Mouse (Mus musculus): ENCODE results near the gene Spag6l. TPM values are rescaled to one million over a fixed set of nuclear protein-coding genes. Genes with fewer than 3 reads are reported as not detected.
"Not testable (repeated sequence)": the region's sequence is repeated elsewhere in the genome, so short reads cannot be mapped to it uniquely, and the experiment has no call there.

Gene Spag6l
- polyA plus RNA-seq, 1 experiment from 2014 or later = 22.1 TPM

GRCm38 (mm10) chr16:16856731-16857476, 27.6 kb upstream of the Spag6l start:
- WGBS = 77% methylated on average over 13 of the region's 13 CpGs
- no peak overlapping the region for H3K9ac ChIP-seq (ENCODE audit: low read depth, low read length)
- no peaks in the 10 kb centered on the region for H3K4me1 ChIP-seq (ENCODE audit: control insufficient read depth, insufficient read depth, low read depth, low read length)
- no peak overlapping the region for H3K4me2 ChIP-seq (ENCODE audit: low read length)
- H3K36me3 ChIP-seq (ENCODE audit: control insufficient read depth, insufficient read depth, low read length) = no peaks in the 10 kb centered on the region
- no peak overlapping the region for H3K4me3 ChIP-seq (ENCODE audit: low read length)
- no peaks in the 10 kb centered on the region for H3K27me3 ChIP-seq (replicated peaks; ENCODE audit: control insufficient read depth, insufficient read depth, low read length)
- no peaks in the 10 kb centered on the region for H3K9me3 ChIP-seq (ENCODE audit: control insufficient read depth, low read length)
- ATAC-seq = no peak
- H3K27ac ChIP-seq (ENCODE audit: low read depth, low read length) = no peak overlapping the region

GRCm38 (mm10) chr16:16856054-16856453, 26.8 kb upstream of the Spag6l start:
- H3K4me2 ChIP-seq (ENCODE audit: low read length); H3K27ac ChIP-seq (ENCODE audit: low read depth, low read length); ATAC-seq; H3K4me3 ChIP-seq (ENCODE audit: low read length); H3K36me3 ChIP-seq (ENCODE audit: control insufficient read depth, insufficient read depth, low read length); H3K9ac ChIP-seq (ENCODE audit: low read depth, low read length); H3K27me3 ChIP-seq (replicated peaks; ENCODE audit: control insufficient read depth, insufficient read depth, low read length); H3K4me1 ChIP-seq (ENCODE audit: control insufficient read depth, insufficient read depth, low read depth, low read length); H3K9me3 ChIP-seq (ENCODE audit: control insufficient read depth, low read length): not testable (repeated sequence)
- WGBS = 91% methylated on average over 9 of the region's 9 CpGs

- no peaks in the 10 kb centered on the region for H3K9me3 ChIP-seq (ENCODE audit: control insufficient read depth, low read length)
- no peaks in the 10 kb centered on the region for H3K27me3 ChIP-seq (replicated peaks; ENCODE audit: control insufficient read depth, insufficient read depth, low read length)
- no peak overlapping the region for H3K4me3 ChIP-seq (ENCODE audit: low read length)
- no peaks in the 10 kb centered on the region for H3K4me1 ChIP-seq (ENCODE audit: control insufficient read depth, insufficient read depth, low read depth, low read length)
- no peak overlapping the region for H3K4me2 ChIP-seq (ENCODE audit: low read length)
- no peak for ATAC-seq
- no peaks in the 10 kb centered on the region for H3K36me3 ChIP-seq (ENCODE audit: control insufficient read depth, insufficient read depth, low read length)
- no peak overlapping the region for H3K27ac ChIP-seq (ENCODE audit: low read depth, low read length)
- H3K9ac ChIP-seq (ENCODE audit: low read depth, low read length) = no peak overlapping the region
- 100% methylated on average over 1 of the region's 1 CpGs for WGBS
Observed at GRCm38 (mm10) chr16:16855541-16855940, 26.3 kb upstream of the Spag6l start.

- Histone ChIP-seq H3K4me3 (ENCODE audit: low read length) (no peak overlapping the region), H3K4me1 (ENCODE audit: control insufficient read depth, insufficient read depth, low read depth, low read length) (no peaks in the 10 kb centered on the region), H3K9me3 (ENCODE audit: control insufficient read depth, low read length) (no peaks in the 10 kb centered on the region), H3K9ac (ENCODE audit: low read depth, low read length) (no peak overlapping the region), H3K27me3 (replicated peaks; ENCODE audit: control insufficient read depth, insufficient read depth, low read length) (no peaks in the 10 kb centered on the region), H3K27ac (ENCODE audit: low read depth, low read length) (no peak overlapping the region), H3K36me3 (ENCODE audit: control insufficient read depth, insufficient read depth, low read length) (no peaks in the 10 kb centered on the region), H3K4me2 (ENCODE audit: low read length) (no peak overlapping the region)
- WGBS = 29% methylated on average over 6 of the region's 6 CpGs
- ATAC-seq = no peak
Observed at GRCm38 (mm10) chr16:16854836-16855235, 25.6 kb upstream of the Spag6l start.

GRCm38 (mm10) chr16:16852411-16852810, 23.2 kb upstream of the Spag6l start:
- Histone ChIP-seq H3K9ac (ENCODE audit: low read depth, low read length) (no peak overlapping the region), H3K9me3 (ENCODE audit: control insufficient read depth, low read length) (no peaks in the 10 kb centered on the region), H3K4me3 (ENCODE audit: low read length) (no peak overlapping the region), H3K4me2 (ENCODE audit: low read length) (no peak overlapping the region), H3K27me3 (replicated peaks; ENCODE audit: control insufficient read depth, insufficient read depth, low read length) (no peaks in the 10 kb centered on the region), H3K36me3 (ENCODE audit: control insufficient read depth, insufficient read depth, low read length) (no peaks in the 10 kb centered on the region), H3K4me1 (ENCODE audit: control insufficient read depth, insufficient read depth, low read depth, low read length) (no peaks in the 10 kb centered on the region), H3K27ac (ENCODE audit: low read depth, low read length) (no peak overlapping the region)
- 78% methylated on average over 3 of the region's 3 CpGs for WGBS
- ATAC-seq = no peak

- H3K4me3 ChIP-seq (ENCODE audit: low read length) = no peak overlapping the region
- no peak overlapping the region for H3K27ac ChIP-seq (ENCODE audit: low read depth, low read length)
- no peaks in the 10 kb centered on the region for H3K9me3 ChIP-seq (ENCODE audit: control insufficient read depth, low read length)
- no peaks in the 10 kb centered on the region for H3K36me3 ChIP-seq (ENCODE audit: control insufficient read depth, insufficient read depth, low read length)
- no peak overlapping the region for H3K4me2 ChIP-seq (ENCODE audit: low read length)
- no peak overlapping the region for H3K9ac ChIP-seq (ENCODE audit: low read depth, low read length)
- no peaks in the 10 kb centered on the region for H3K27me3 ChIP-seq (replicated peaks; ENCODE audit: control insufficient read depth, insufficient read depth, low read length)
- no peak for ATAC-seq
- no peaks in the 10 kb centered on the region for H3K4me1 ChIP-seq (ENCODE audit: control insufficient read depth, insufficient read depth, low read depth, low read length)
Observed at GRCm38 (mm10) chr16:16849196-16849595, 19.9 kb upstream of the Spag6l start.

- Histone ChIP-seq H3K9me3 (ENCODE audit: control insufficient read depth, low read length) (no peaks in the 10 kb centered on the region; the same call in 1 of the 2 replicates), H3K36me3 (ENCODE audit: control insufficient read depth, insufficient read depth, low read length) (no peaks in the 10 kb centered on the region), H3K27ac (ENCODE audit: low read depth, low read length) (no peak overlapping the region), H3K4me3 (ENCODE audit: low read length) (peak overlapping the region; percentile 71), H3K4me1 (ENCODE audit: control insufficient read depth, insufficient read depth, low read depth, low read length) (no peaks in the 10 kb centered on the region), H3K4me2 (ENCODE audit: low read length) (peak overlapping the region; percentile 86), H3K27me3 (replicated peaks; ENCODE audit: control insufficient read depth, insufficient read depth, low read length) (no peaks in the 10 kb centered on the region), H3K9ac (ENCODE audit: low read depth, low read length) (no peak overlapping the region)
- ATAC-seq = no peak; the same call in 1 of the 2 replicates
- 87% methylated on average over 3 of the region's 3 CpGs for WGBS
Observed at GRCm38 (mm10) chr16:16829671-16830070, 415 bp upstream of the Spag6l start.

GRCm38 (mm10) chr16:16826223-16826622, 3.0 kb downstream of the Spag6l start:
- WGBS = 64% methylated on average over 2 of the region's 2 CpGs
- Histone ChIP-seq H3K4me1 (ENCODE audit: control insufficient read depth, insufficient read depth, low read depth, low read length) (no peaks in the 10 kb centered on the region), H3K4me2 (ENCODE audit: low read length) (no peak overlapping the region), H3K9ac (ENCODE audit: low read depth, low read length) (no peak overlapping the region), H3K27ac (ENCODE audit: low read depth, low read length) (no peak overlapping the region), H3K36me3 (ENCODE audit: control insufficient read depth, insufficient read depth, low read length) (no peaks in the 10 kb centered on the region), H3K27me3 (replicated peaks; ENCODE audit: control insufficient read depth, insufficient read depth, low read length) (no peaks in the 10 kb centered on the region), H3K9me3 (ENCODE audit: control insufficient read depth, low read length) (peaks cover 4% of the 10 kb centered on the region), H3K4me3 (ENCODE audit: low read length) (no peak overlapping the region)
- ATAC-seq = no peak

GRCm38 (mm10) chr16:16825476-16825875, 3.8 kb downstream of the Spag6l start:
- no peaks in the 10 kb centered on the region for H3K36me3 ChIP-seq (ENCODE audit: control insufficient read depth, insufficient read depth, low read length)
- 34% methylated on average over 5 of the region's 5 CpGs for WGBS

More at GRCm38 (mm10) chr16:16825476-16825875, 3.8 kb downstream of the Spag6l start:
- H3K9me3 ChIP-seq (ENCODE audit: control insufficient read depth, low read length) = peaks cover 4% of the 10 kb centered on the region
- no peak for ATAC-seq
- H3K27me3 ChIP-seq (replicated peaks; ENCODE audit: control insufficient read depth, insufficient read depth, low read length) = no peaks in the 10 kb centered on the region
- no peak overlapping the region for H3K9ac ChIP-seq (ENCODE audit: low read depth, low read length)
- H3K4me1 ChIP-seq (ENCODE audit: control insufficient read depth, insufficient read depth, low read depth, low read length) = no peaks in the 10 kb centered on the region
- no peak overlapping the region for H3K4me2 ChIP-seq (ENCODE audit: low read length)
- H3K4me3 ChIP-seq (ENCODE audit: low read length) = no peak overlapping the region
- no peak overlapping the region for H3K27ac ChIP-seq (ENCODE audit: low read depth, low read length)
